ENCODE assay signal across 8 mouse cellular contexts in genomic region chr8:122230712-122231337, GRCm38 (mm10). TPM values are rescaled to one million over a fixed set of nuclear protein-coding genes. Genes with fewer than 3 reads are reported as not detected.
DNase-seq lines count a peak whose midpoint lies in the region; ATAC-seq and TF ChIP-seq lines count a peak whose summit lies in the region.

No protein-coding gene starts in this region.

- peak; percentile 59 for DNase-seq in CD4-positive, CD25-positive, alpha-beta regulatory T cell, adult 2 months (ENCODE audit: low read depth, low spot score)
- DNase-seq in heart, adult 9 months (ENCODE audit: low spot score in 2 of 2) = peak; percentile 60 to 64
- no peak for DNase-seq in liver, adult 2 months (ENCODE audit: extremely low read depth, low read depth, low spot score)
- DNase-seq in stomach, postnatal 0 days (ENCODE audit: low spot score) = peak; percentile 72

- TF ChIP-seq EP300 in stomach, postnatal 0 days (optimal IDR thresholded peaks at IDR 0.05) = no peak

- H3K4me3 ChIP-seq in embryonic facial prominence, embryonic 12.5 days = peak overlapping the region; percentile 56
- peak overlapping the region; percentile 59 for H3K4me3 ChIP-seq in kidney, embryonic 14.5 days (ENCODE audit: low read length)
- H3K4me3 ChIP-seq in liver, adult 2 months (ENCODE audit: insufficient read depth, low read depth, low read length) = peak overlapping the region; percentile 41; the same call in 1 of the 2 replicates
- peak overlapping the region; percentile 46 for H3K4me3 ChIP-seq in stomach, postnatal 0 days (ENCODE audit: low read depth, low read length)

- peak; percentile 82 for TF ChIP-seq CTCF in liver, adult 2 months (IDR thresholded peaks at IDR 0.05; ENCODE audit: low read depth, low read length)
- TF ChIP-seq CTCF in stomach, postnatal 0 days (IDR thresholded peaks at IDR 0.05; ENCODE audit: low read depth) = peak; percentile 88

- H3K79me2 ChIP-seq in liver, adult 2 months (ENCODE audit: control insufficient read depth, insufficient read depth, low read length) = no peaks in the 10 kb centered on the region

- 4% methylated on average over 32 of the region's 32 CpGs for WGBS in embryonic facial prominence, embryonic 12.5 days
- WGBS in kidney, embryonic 14.5 days = 6% methylated on average over 30 of the region's 32 CpGs
- 9% methylated on average over 32 of the region's 32 CpGs for WGBS in liver, adult 2 months
- WGBS in stomach, postnatal 0 days = 6% methylated on average over 32 of the region's 32 CpGs

- peaks cover 70% of the 10 kb centered on the region for H3K27me3 ChIP-seq in embryonic facial prominence, embryonic 12.5 days
- peaks cover 18% of the 10 kb centered on the region for H3K27me3 ChIP-seq in kidney, embryonic 14.5 days (ENCODE audit: control insufficient read depth, insufficient read depth, low read length)
- peaks cover 3% of the 10 kb centered on the region; the same call in 1 of the 2 replicates for H3K27me3 ChIP-seq in liver, adult 2 months (ENCODE audit: control insufficient read depth, insufficient read depth, low read length)
- H3K27me3 ChIP-seq in stomach, postnatal 0 days (ENCODE audit: control insufficient read depth, insufficient read depth, low read length) = 0 out of 2 replicates have a peak, but pooled peaks cover 2% of the 10 kb centered on the region

- H3K27ac ChIP-seq in embryonic facial prominence, embryonic 12.5 days = no peak overlapping the region
- H3K27ac ChIP-seq in kidney, embryonic 14.5 days (ENCODE audit: low read depth, low read length) = no peak overlapping the region
- no peak overlapping the region for H3K27ac ChIP-seq in liver, adult 2 months (replicated peaks; ENCODE audit: insufficient read depth, low read depth, low read length)
- H3K27ac ChIP-seq in stomach, postnatal 0 days (replicated peaks) = no peak overlapping the region

- no peaks in the 10 kb centered on the region for H3K9me3 ChIP-seq in embryonic facial prominence, embryonic 12.5 days
- H3K9me3 ChIP-seq in kidney, embryonic 14.5 days (ENCODE audit: control insufficient read depth, low read length) = no peaks in the 10 kb centered on the region
- H3K9me3 ChIP-seq in stomach, postnatal 0 days (ENCODE audit: control insufficient read depth, low read length) = no peaks in the 10 kb centered on the region

- ATAC-seq in CD4-positive, CD25-positive, alpha-beta regulatory T cell, adult 4 months = no peak
- ATAC-seq in embryonic facial prominence, embryonic 12.5 days (ENCODE audit: insufficient number of reproducible peaks, insufficient read depth, low FRiP score, low TSS enrichment) = peak; percentile 13; the same call in 1 of the 2 replicates
- peak; percentile 75 for ATAC-seq in kidney, embryonic 14.5 days (ENCODE audit: low FRiP score, low TSS enrichment)
- 0 out of 2 replicates have a peak, but pooled peaks have one; percentile 48 for ATAC-seq in monocyte, adult 5-6 weeks (replicated peaks; ENCODE audit: insufficient number of reproducible peaks, low FRiP score, low TSS enrichment, poor library complexity, severe bottlenecking)
- ATAC-seq in stomach, postnatal 0 days (ENCODE audit: low FRiP score, low TSS enrichment) = peak; percentile 56; the same call in 1 of the 2 replicates

- peaks cover 17% of the 10 kb centered on the region for H3K4me1 ChIP-seq in embryonic facial prominence, embryonic 12.5 days
- 0 out of 2 replicates have a peak, but pooled peaks cover 8% of the 10 kb centered on the region for H3K4me1 ChIP-seq in kidney, embryonic 14.5 days (ENCODE audit: control insufficient read depth, insufficient read depth, low read length)
- H3K4me1 ChIP-seq in liver, adult 2 months (ENCODE audit: control insufficient read depth, insufficient read depth, low read length) = no peaks in the 10 kb centered on the region
- H3K4me1 ChIP-seq in stomach, postnatal 0 days (replicated peaks; ENCODE audit: control insufficient read depth, insufficient read depth) = 0 out of 2 replicates have a peak, but pooled peaks cover 2% of the 10 kb centered on the region

- TF ChIP-seq POLR2A in liver, adult 2 months (IDR thresholded peaks at IDR 0.05; ENCODE audit: extremely low read depth, insufficient read depth, low read length) = no peak

- no peaks in the 10 kb centered on the region for H3K36me3 ChIP-seq in embryonic facial prominence, embryonic 12.5 days
- no peaks in the 10 kb centered on the region for H3K36me3 ChIP-seq in kidney, embryonic 14.5 days (ENCODE audit: control insufficient read depth, insufficient read depth, low read length)
- H3K36me3 ChIP-seq in liver, adult 2 months (ENCODE audit: control insufficient read depth, insufficient read depth, low read length) = no peaks in the 10 kb centered on the region
- H3K36me3 ChIP-seq in stomach, postnatal 0 days (ENCODE audit: control insufficient read depth, insufficient read depth, low read length) = no peaks in the 10 kb centered on the region

- peak overlapping the region; percentile 58 for H3K9ac ChIP-seq in embryonic facial prominence, embryonic 12.5 days
- peak overlapping the region; percentile 72; the same call in 1 of the 2 replicates for H3K9ac ChIP-seq in kidney, embryonic 14.5 days (ENCODE audit: low read depth, low read length)
- no peak overlapping the region for H3K9ac ChIP-seq in liver, adult 2 months (ENCODE audit: low read depth, low read length)
- peak overlapping the region; percentile 57 for H3K9ac ChIP-seq in stomach, postnatal 0 days (ENCODE audit: low read length)

- H3K4me2 ChIP-seq in embryonic facial prominence, embryonic 12.5 days (replicated peaks) = peak overlapping the region; percentile 97
- H3K4me2 ChIP-seq in kidney, embryonic 14.5 days (replicated peaks; ENCODE audit: low read depth, low read length) = peak overlapping the region; percentile 100
- peak overlapping the region; percentile 87 for H3K4me2 ChIP-seq in stomach, postnatal 0 days (replicated peaks; ENCODE audit: low read depth)

RNA-seq across cellular contexts. Expression of gene Zfpm1, which starts 51.1 kb away (rescaled TPM):
- polyA plus RNA-seq in CD4-positive, CD25-positive, alpha-beta regulatory T cell, adult 4 months (2017; shearing (Covaris generic)) = under 1 TPM; 0.46 to 0.82 TPM
- polyA plus RNA-seq in embryonic facial prominence, embryonic 12.5 days (2016; fragmentation: Nextera tagmentation; extraction: Ambion mirVana) = 2.1 and 2.8 TPM in 2 replicates
- polyA plus RNA-seq in kidney, embryonic 14.5 days (2014; fragmentation: Nextera tagmentation; extraction: Ambion mirVana) = 2.7 and 2.8 TPM in 2 replicates
- 7.9 and 8.4 TPM in 2 replicates for total RNA-seq in liver, adult 2 months (2014; rRNA removed)
- polyA plus RNA-seq in liver, adult 2 months (2012; rRNA removed) = 56.5 and 67.5 TPM in 2 replicates
- 7.9 to 23.3 TPM (median 10.3 TPM) in 3 replicates for total RNA-seq in monocyte, adult 5-6 weeks (2017)
- 2.3 and 2.8 TPM in 2 replicates for polyA plus RNA-seq in stomach, postnatal 0 days (2015; fragmentation: Nextera tagmentation; extraction: Ambion mirVana)

Comparison
In these comparisons a context has a peak if more than half of its experiments do, and no peak if none do; other contexts are left out.
1. RNA of gene Zfpm1, which starts 51.1 kb away (polyA plus RNA-seq): 56.5 to 67.5 TPM in liver, adult 2 months; 2.1 to 2.8 TPM in embryonic facial prominence, embryonic 12.5 days, 2.7 to 2.8 TPM in kidney, embryonic 14.5 days, 2.3 to 2.8 TPM in stomach, postnatal 0 days and 0.46 to 0.82 TPM in CD4-positive, CD25-positive, alpha-beta regulatory T cell, adult 4 months; every median in the first group is over 10 times any median in the second.
2. Peak in every context shown above with its lines, with median percentiles within 50 percentile points of each other: H3K4me2 ChIP-seq and H3K4me3 ChIP-seq.